Mouse (Mus musculus) embryonic facial prominence, embryonic 15.5 days (tissue): ENCODE data around the gene Gm20388. TPM values are rescaled to one million over a fixed set of nuclear protein-coding genes. Genes with fewer than 3 reads are reported as not detected.
"Not testable (repeated sequence)": the region's sequence is repeated elsewhere in the genome, so short reads cannot be mapped to it uniquely, and the experiment has no call there.

ENCODE experiments used
- ATAC-seq: fragments of 200-750 bp; cut with Nextera tagmentation; 2 replicates; pipeline ENCODE4 v1.8.0; 2017; ENCODE audit warnings: low read depth, moderate TSS enrichment; ENCODE audit not compliant: insufficient number of reproducible peaks, low FRiP score, low TSS enrichment
- H3K27ac ChIP-seq: fragments of 300-500 bp; sonication (generic); replicated peaks from 2 replicates; pipeline ENCODE4 v1.5.1; 2015; ENCODE audit warnings: mild to moderate bottlenecking, inconsistent platforms
- H3K27me3 ChIP-seq: fragments of 300-500 bp; sonication (generic); 2 replicates; pipeline ENCODE4 v1.6.1; 2015; ENCODE audit warnings: inconsistent platforms
- H3K36me3 ChIP-seq: fragments of 300-500 bp; sonication (generic); 2 replicates; pipeline ENCODE4 v1.6.1; 2015; ENCODE audit warnings: mild to moderate bottlenecking, inconsistent platforms
- H3K4me1 ChIP-seq: fragments of 300-500 bp; sonication (generic); 2 replicates; pipeline ENCODE4 v1.6.1; 2015; ENCODE audit warnings: inconsistent platforms
- H3K4me2 ChIP-seq: fragments of 300-500 bp; sonication (generic); replicated peaks from 2 replicates; pipeline ENCODE4 v1.6.1; 2015; ENCODE audit warnings: mild to moderate bottlenecking, inconsistent platforms
- H3K4me3 ChIP-seq: fragments of 300-500 bp; sonication (generic); replicated peaks from 2 replicates; pipeline ENCODE4 v1.5.1; 2015; ENCODE audit warnings: mild to moderate bottlenecking, inconsistent platforms
- H3K9ac ChIP-seq: fragments of 300-500 bp; sonication (generic); 2 replicates; pipeline ENCODE4 v1.6.1; 2015; ENCODE audit warnings: inconsistent platforms
- H3K9me3 ChIP-seq: fragments of 300-500 bp; sonication (generic); replicated peaks from 2 replicates; pipeline ENCODE4 v1.6.1; 2016; ENCODE audit warnings: inconsistent platforms
- WGBS: fragments of 180-500 bp; shearing (Covaris S2); methylation state at CpG from one replicate; pipeline ENCODE4 v1.1.7; 2015; 5-methylcytosine and 5-hydroxymethylcytosine counted together
- polyA plus RNA-seq: library from polyadenylated mRNA; unstranded; fragments of >200 nt; fragmentation: Nextera tagmentation; extraction: Ambion mirVana; gene quantifications from 2 replicates; pipeline ENCODE4 v1.2.1, GENCODE M21; 2015

The Gm20388 gene
- polyA plus RNA-seq, 1 experiment from 2014 or later = 8.0 TPM

GRCm38 (mm10) chr8:122313310-122313709 lies 2402.7 kb downstream of the Gm20388 start:
- WGBS = 60% methylated on average over 12 of the region's 12 CpGs
- H3K4me1 ChIP-seq = no peaks in the 10 kb centered on the region
- no peak overlapping the region for H3K9ac ChIP-seq
- H3K9me3 ChIP-seq = no peaks in the 10 kb centered on the region
- H3K4me3 ChIP-seq = no peak overlapping the region
- no peaks in the 10 kb centered on the region for H3K27me3 ChIP-seq
- H3K36me3 ChIP-seq = no peaks in the 10 kb centered on the region
- no peak overlapping the region for H3K27ac ChIP-seq
- ATAC-seq = no peak
- no peak overlapping the region for H3K4me2 ChIP-seq

DNA sequence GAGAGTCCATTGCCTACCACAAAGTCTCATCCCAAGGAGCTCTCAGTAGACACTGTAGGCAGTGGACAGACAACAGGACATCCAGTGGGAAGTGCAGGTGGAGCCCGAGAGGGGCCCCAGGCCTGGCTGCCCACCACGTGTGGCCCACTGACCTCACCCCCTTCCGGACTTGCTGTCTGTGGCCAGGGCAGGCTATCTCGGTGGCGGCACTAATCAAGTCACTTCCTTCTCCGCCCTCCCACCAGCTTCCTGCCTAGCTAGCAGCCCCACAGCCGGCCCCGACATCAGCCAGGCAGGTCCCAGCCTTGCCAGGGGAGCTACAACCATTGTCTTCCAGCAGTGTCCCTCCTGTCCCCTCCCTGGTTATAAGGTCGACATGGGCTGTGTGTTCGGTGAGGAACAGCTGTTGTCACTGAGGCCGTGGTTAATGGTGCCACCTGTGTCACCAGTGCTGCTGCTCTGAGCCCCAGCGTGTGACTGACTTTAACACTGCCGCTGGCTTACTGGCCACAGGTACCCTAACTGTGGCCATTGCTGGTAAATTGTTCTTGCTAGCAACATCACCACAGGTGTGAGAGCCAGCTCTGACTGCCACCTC lies 2404.4 kb downstream of the Gm20388 start:
- no peak overlapping the region for H3K4me2 ChIP-seq
- H3K36me3 ChIP-seq = no peaks in the 10 kb centered on the region
- no peaks in the 10 kb centered on the region for H3K27me3 ChIP-seq
- 46% methylated on average over 13 of the region's 13 CpGs for WGBS
- no peaks in the 10 kb centered on the region for H3K9me3 ChIP-seq
- peaks cover 4% of the 10 kb centered on the region; the same call in 1 of the 2 replicates for H3K4me1 ChIP-seq
- H3K27ac ChIP-seq = no peak overlapping the region
- ATAC-seq = no peak
- no peak overlapping the region for H3K4me3 ChIP-seq
- no peak overlapping the region for H3K9ac ChIP-seq

DNA sequence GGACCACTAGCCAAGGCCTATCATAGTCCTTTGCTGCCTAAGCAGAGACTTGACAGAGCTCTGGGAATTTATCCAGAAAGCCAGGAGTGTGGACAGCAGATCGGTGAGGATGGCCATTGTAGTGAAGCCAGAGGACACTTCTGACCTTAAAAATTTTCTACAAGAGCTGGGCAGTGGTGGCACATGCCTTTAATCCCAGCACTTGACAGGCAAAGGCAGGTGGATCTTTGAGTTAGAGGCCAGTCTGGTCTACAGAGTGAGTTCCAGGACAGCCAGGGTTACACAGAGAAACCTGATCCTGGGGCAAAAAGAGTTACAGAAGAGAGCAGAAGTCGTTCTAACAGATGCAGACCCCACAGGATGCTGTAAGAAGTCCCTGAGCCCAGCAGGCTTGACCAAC lies 2405.8 kb downstream of the Gm20388 start:
- 42% methylated on average over 2 of the region's 2 CpGs for WGBS

DNA sequence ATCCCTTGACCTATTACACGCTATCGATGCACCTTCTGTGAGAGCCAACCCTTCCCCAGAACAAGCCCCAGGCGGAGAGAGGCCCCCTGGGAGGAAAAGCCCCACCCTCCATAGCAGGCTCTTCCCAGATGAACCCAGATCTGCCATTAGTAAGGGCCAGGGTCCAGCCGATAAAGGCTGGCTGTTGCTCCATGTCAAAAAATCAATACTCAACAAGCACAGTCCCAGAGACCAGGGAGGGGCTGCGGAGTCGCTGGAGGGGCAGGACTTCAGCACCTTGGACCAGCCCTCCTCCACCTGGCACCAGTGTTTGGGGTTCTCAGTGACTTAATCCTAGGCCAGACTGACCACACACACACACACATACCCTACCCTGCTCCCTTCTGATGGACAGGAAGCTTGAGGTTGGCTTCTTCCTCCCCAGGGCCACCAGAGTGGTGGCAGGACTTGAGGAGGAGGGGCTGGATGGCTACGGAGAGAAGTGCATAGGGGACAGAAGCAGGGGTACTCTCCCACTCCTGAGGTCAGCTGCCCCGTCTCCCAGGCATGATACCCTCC lies 2407.4 kb downstream of the Gm20388 start:
- no peaks in the 10 kb centered on the region for H3K36me3 ChIP-seq
- H3K9ac ChIP-seq = no peak overlapping the region
- H3K27me3 ChIP-seq = no peaks in the 10 kb centered on the region
- no peaks in the 10 kb centered on the region for H3K9me3 ChIP-seq
- H3K27ac ChIP-seq = no peak overlapping the region
- H3K4me1 ChIP-seq = peaks cover 13% of the 10 kb centered on the region; the same call in 1 of the 2 replicates
- no peak overlapping the region for H3K4me3 ChIP-seq
- no peak for ATAC-seq
- 45% methylated on average over 8 of the region's 8 CpGs for WGBS
- no peak overlapping the region for H3K4me2 ChIP-seq

More for the DNA sequence above, 2405.8 kb downstream of the Gm20388 start:
- H3K4me1 ChIP-seq = peaks cover 13% of the 10 kb centered on the region; the same call in 1 of the 2 replicates
- no peak overlapping the region for H3K9ac ChIP-seq
- H3K9me3 ChIP-seq = no peaks in the 10 kb centered on the region
- no peaks in the 10 kb centered on the region for H3K27me3 ChIP-seq
- H3K4me3 ChIP-seq = no peak overlapping the region
- no peak for ATAC-seq
- no peaks in the 10 kb centered on the region for H3K36me3 ChIP-seq
- no peak overlapping the region for H3K27ac ChIP-seq
- H3K4me2 ChIP-seq = no peak overlapping the region

- WGBS = 63% methylated on average over 11 of the region's 11 CpGs
- ATAC-seq = no peak
- H3K36me3 ChIP-seq = no peaks in the 10 kb centered on the region
- no peak overlapping the region for H3K27ac ChIP-seq
- H3K4me1 ChIP-seq = peaks cover 18% of the 10 kb centered on the region; the same call in 1 of the 2 replicates
- no peak overlapping the region for H3K4me3 ChIP-seq
- H3K9ac ChIP-seq = no peak overlapping the region
- no peak overlapping the region for H3K4me2 ChIP-seq
- no peaks in the 10 kb centered on the region for H3K9me3 ChIP-seq
- H3K27me3 ChIP-seq = no peaks in the 10 kb centered on the region
These were observed 2408.5 kb downstream of the Gm20388 start for GRCm38 (mm10) chr8:122319045-122319707.

DNA sequence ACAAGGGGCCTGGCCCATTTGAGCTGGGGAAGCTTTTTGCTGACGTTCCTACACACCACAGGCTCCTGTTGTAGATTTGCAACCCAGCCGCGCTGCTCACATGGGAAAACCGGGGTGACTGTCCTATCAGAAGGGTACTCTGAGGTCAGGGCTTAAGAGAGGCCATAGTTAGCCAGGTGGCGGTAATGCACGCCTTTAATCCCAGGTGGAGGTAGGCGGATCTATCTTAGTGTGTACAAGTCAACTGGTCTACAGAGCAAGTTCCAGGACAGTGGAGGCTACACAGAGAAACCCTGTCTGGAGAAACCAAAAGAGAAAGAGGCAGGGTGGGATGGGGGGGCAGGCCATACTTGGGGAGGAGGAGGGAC lies 2409.1 kb downstream of the Gm20388 start:
- WGBS = 65% methylated on average over 7 of the region's 7 CpGs

GRCm38 (mm10) chr8:122320541-122320940 lies 2409.9 kb downstream of the Gm20388 start:
- Histone ChIP-seq H3K9ac (no peak overlapping the region), H3K9me3 (no peaks in the 10 kb centered on the region), H3K27ac (no peak overlapping the region), H3K4me1 (peaks cover 24% of the 10 kb centered on the region; the same call in 1 of the 2 replicates), H3K27me3 (no peaks in the 10 kb centered on the region), H3K4me2 (no peak overlapping the region), H3K36me3 (no peaks in the 10 kb centered on the region), H3K4me3 (no peak overlapping the region)
- no peak for ATAC-seq
- WGBS = 32% methylated on average over 3 of the region's 3 CpGs

More for the DNA sequence above, 2409.1 kb downstream of the Gm20388 start:
- peaks cover 23% of the 10 kb centered on the region; the same call in 1 of the 2 replicates for H3K4me1 ChIP-seq
- H3K4me2 ChIP-seq = no peak overlapping the region
- ATAC-seq = no peak
- H3K4me3 ChIP-seq = no peak overlapping the region
- no peaks in the 10 kb centered on the region for H3K27me3 ChIP-seq
- no peaks in the 10 kb centered on the region for H3K36me3 ChIP-seq
- no peaks in the 10 kb centered on the region for H3K9me3 ChIP-seq
- H3K27ac ChIP-seq = no peak overlapping the region
- no peak overlapping the region for H3K9ac ChIP-seq

- no peak for ATAC-seq
These were observed 2410.8 kb downstream of the Gm20388 start for GRCm38 (mm10) chr8:122321455-122321921.

GRCm38 (mm10) chr8:122322126-122322525 lies 2411.5 kb downstream of the Gm20388 start:
- Histone ChIP-seq H3K4me1 (peaks cover 33% of the 10 kb centered on the region), H3K27me3 (no peaks in the 10 kb centered on the region), H3K27ac (no peak overlapping the region), H3K4me3 (no peak overlapping the region), H3K36me3 (no peaks in the 10 kb centered on the region), H3K9me3 (no peaks in the 10 kb centered on the region), H3K4me2 (no peak overlapping the region), H3K9ac (no peak overlapping the region)
- no peak for ATAC-seq
- WGBS = 87% methylated on average over 7 of the region's 7 CpGs

More at GRCm38 (mm10) chr8:122321455-122321921, 2410.8 kb downstream of the Gm20388 start:
- Histone ChIP-seq H3K36me3 (no peaks in the 10 kb centered on the region), H3K27ac (no peak overlapping the region), H3K27me3 (no peaks in the 10 kb centered on the region), H3K4me1 (peaks cover 32% of the 10 kb centered on the region), H3K9me3 (no peaks in the 10 kb centered on the region), H3K4me3 (no peak overlapping the region), H3K4me2 (no peak overlapping the region), H3K9ac (no peak overlapping the region)
- WGBS = 72% methylated on average over 10 of the region's 10 CpGs

DNA sequence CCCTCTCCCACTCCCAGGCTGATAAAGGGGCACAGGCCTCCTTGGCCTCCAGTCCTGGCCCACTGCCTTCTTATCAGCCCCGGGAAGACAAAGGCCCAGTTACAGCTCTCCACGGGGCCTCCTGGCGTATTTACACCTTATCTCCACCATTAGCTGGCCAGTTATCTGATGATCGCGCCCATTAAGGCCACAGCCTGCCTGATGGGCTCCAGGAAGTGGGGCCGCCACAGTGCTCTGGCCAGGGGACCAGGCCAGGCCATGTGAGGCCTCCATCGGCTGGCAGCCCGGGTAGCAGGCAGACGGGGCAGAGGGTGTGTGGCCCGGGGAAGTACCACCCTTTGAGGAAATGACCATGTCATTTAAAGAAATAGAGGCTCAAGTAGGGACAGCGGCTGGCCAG lies 2412.2 kb downstream of the Gm20388 start:
- Histone ChIP-seq H3K27ac (no peak overlapping the region), H3K4me3 (no peak overlapping the region), H3K9me3 (no peaks in the 10 kb centered on the region), H3K36me3 (no peaks in the 10 kb centered on the region), H3K4me1 (peaks cover 33% of the 10 kb centered on the region), H3K4me2 (no peak overlapping the region), H3K9ac (no peak overlapping the region), H3K27me3 (no peaks in the 10 kb centered on the region)
- 61% methylated on average over 11 of the region's 11 CpGs for WGBS
- ATAC-seq = no peak

- WGBS = 15% methylated on average over 13 of the region's 13 CpGs
- not testable (repeated sequence) for H3K27ac ChIP-seq, H3K9ac ChIP-seq, H3K36me3 ChIP-seq, H3K27me3 ChIP-seq, H3K9me3 ChIP-seq, H3K4me3 ChIP-seq, ATAC-seq, H3K4me2 ChIP-seq
- H3K4me1 ChIP-seq = peaks cover 33% of the 10 kb centered on the region
These were observed 2413.3 kb downstream of the Gm20388 start for GRCm38 (mm10) chr8:122323951-122324402.
